Mouse (Mus musculus): ENCODE measurements at regions not wholly inside any gene's neighbourhood (a gene's known extent, or its start where the extent isn't known, plus 50 kb on each side); places are given as distances from the start of the nearest gene placed in this dataset.

DNA sequence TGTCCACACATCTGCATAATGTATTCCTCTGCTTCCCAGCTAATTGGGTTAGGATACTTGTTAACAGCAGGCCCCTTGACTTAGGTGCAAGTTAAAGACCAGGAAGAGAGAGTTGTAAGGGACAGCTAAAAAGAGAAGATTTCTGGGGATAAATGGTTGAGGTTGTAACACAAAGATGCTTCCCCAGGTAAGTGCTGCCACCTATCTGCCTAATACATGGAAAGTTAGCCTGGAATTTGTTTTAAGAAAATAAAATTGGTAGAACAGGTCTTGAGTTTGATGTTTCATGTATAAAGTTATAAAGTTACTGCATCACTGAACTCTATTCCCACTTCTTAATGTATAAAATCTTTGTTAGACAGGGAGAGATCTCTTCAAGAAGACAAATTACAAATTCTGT lies 232.4 kb upstream of the Aga start:
- peak; percentile 0 for DNase-seq

DNA sequence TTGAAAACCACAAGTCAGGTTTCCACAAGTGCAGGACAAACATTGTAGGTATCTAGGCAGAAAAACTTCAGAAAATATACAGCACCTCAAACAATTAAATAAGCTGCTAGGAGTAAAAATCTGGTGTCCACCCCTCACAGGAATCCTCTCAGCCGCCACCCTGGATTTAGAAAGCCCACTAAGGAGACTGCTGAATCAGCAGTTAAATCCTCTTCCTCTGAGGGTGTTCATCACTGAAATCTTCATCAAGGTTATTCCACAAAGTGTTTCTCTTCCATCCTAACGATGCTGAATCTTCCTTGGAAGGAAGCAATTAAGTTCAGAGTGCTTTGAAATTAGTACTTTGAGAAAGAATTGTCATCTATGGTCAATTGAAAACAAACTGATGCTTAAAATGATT lies 230.5 kb upstream of the Aga start:
- DNase-seq, result no peak

Data from cerebellum, adult 8-10 months (tissue).